Mouse (Mus musculus) layer of hippocampus, postnatal 25 days (tissue): ENCODE results near the gene Tns3. TPM values are rescaled to one million over a fixed set of nuclear protein-coding genes. Genes with fewer than 3 reads are reported as not detected.
"Not testable (repeated sequence)": the region's sequence is repeated elsewhere in the genome, so short reads cannot be mapped to it uniquely, and the experiment has no call there.

Source experiments
- DNase-seq, 2 experiments: peaks; one replicate each; pipeline ENCODE4 v3.0.0; 2022; ENCODE audit warnings: mixed read lengths in 2 of 2, low spot score in 1 of 2; ENCODE audit errors: extremely low spot score in 1 of 2
- total RNA-seq, 2 experiments: library from RNA; stranded (reverse); gene quantifications; 2 replicates each; pipeline ENCODE4 v1.2.3; 2021

The Tns3 gene
- total RNA-seq, 2 experiments from 2014 or later: 46.6 to 53.2 TPM

DNA sequence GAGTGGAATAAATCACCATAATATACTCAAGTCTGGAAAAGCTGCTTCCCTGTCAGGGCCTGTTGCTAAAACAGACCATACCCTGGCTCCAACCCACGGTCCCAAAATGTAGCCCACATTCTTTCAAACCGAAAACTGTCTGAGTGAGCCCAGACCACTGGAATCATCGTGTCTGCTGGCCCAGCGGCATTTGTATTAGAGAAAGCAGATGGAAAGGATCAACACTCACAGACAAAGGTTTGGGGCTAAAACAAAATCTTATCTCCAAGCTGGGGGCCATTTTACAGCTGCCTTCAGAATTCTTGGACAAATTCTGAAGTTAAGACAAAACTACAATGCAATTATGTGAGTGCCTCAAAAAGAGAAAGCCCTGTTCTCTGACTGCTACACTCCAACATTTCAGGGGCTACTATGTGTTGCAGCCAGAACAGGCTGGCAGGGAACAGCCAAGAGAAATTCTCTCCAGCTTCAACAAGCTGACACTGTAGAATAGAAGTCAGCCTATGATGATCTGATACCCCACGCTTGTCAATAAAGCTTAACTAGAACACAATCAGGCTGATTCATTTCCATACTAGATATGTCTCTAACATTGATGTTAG is 127.2 kb downstream of the Tns3 start:
- DNase-seq: no peak

GRCm38 (mm10) chr11:8534893-8535292 is 129.4 kb downstream of the Tns3 start:
- peak; percentile 53 to 84 for DNase-seq

DNA sequence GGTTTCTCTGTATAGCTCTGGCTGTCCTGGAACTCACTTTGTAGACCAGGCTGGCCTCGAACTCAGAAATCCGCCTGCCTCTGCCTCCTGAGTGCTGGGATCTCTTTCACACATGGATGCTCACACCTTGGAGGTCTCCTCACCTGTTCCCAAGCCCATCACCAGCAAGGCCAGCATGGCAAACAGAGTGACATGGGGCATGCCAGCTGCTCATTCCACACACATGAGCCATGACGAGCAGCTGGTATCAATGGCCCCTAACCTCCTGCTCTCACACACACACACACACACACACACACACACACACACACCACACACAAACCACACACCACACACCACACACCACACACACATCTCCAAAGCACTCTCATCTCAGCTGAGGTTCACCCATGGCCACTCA is 131.6 kb downstream of the Tns3 start:
- not testable (repeated sequence) for DNase-seq

- DNase-seq: no peak
Observed at GRCm38 (mm10) chr11:8532112-8532747, 132.1 kb downstream of the Tns3 start.

DNA sequence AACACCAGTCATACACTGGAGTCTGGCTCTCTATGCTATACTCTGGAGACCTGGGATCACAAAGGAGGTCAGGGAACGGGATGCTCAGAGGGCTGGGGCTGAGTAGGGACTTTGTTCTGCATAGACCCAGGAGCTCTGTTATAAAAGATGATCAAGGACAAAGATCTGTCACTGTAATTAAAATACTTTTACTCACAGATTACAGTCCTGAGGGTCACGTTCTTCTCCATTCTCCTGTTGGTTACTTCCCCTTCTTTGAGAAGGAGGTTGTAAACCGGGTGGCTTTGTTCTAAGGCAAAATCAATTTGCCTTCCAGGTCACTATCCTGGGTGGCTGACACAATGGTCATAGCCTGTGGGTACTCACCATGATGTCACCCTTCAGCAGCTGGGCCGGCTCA is 133.8 kb downstream of the Tns3 start:
- no peak for DNase-seq

GRCm38 (mm10) chr11:8530036-8530435 is 134.3 kb downstream of the Tns3 start:
- DNase-seq: no peak

DNA sequence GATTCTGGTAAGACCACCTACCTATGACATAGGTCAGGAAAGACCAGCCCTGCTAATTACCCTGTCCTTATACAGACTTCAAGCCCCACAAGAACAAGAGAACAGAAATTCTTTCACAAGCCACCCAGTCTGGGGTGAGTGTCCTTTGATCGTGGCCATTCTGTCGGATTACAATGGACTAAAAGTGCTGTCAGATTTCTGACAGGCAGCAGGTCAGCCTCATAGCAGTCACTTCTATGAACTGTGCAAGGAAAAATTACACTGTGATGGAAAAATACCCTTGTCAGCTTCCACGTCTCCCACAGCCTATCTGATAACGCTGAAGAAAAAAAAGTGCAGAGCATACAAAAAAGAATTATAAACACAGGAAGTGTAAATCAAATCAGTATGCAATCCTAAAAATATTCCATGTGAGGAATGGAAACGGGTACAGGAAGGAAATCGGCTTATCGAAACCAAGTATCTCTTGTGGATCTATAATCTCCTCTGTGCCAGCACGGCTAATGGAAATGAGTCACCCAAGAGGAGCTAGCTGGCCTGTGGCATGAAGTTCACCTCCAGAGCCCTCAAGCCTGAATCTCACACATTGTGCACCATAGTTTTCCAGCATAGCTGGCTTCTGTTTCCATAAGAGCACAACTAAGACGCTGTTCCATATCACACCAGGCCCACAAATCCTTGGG is 138.7 kb downstream of the Tns3 start:
- DNase-seq: no peak

DNA sequence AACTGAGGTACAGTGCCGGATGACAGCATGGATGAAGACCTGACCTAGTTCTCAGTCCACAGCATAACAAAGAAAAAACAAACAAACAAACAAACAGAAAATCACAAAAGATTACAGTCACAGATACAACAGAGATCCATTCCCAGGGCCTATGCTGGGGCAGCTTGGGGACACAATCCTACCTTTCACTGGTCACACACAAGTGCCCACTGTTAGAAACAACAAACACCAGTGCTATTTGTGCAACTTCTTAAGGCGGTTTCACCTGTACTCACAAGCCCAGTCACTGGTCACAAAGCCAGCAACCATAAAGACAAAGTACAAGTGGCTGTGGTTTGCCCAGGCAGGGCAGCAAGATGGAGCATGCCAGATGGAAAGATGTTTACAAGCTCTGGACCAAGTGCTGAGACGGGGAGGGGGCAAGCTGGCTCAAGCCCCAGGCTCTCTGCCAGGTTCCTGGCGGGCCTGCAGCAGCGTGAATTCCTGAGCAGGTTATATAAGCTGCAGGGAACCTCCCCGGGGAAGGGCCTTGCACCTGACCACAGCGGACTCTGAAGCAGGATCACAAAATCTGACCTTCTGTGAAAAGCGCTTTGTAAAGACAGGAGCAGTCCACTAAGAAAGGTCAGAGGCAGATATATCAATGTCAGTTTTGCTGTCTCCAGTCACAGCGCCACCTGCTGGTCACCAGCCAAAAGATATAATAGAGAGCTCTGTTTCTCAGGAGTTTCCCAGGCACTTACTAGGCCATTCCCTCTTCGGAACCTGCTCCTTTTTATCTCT is 140.8 kb downstream of the Tns3 start:
- DNase-seq: peak; percentile 68 to 88

GRCm38 (mm10) chr11:8513359-8514253 is 150.7 kb downstream of the Tns3 start:
- DNase-seq: peak in 1 of 2 experiments; percentile 27

- no peak for DNase-seq
Observed at GRCm38 (mm10) chr11:8510294-8510693, 154.0 kb downstream of the Tns3 start.

DNA sequence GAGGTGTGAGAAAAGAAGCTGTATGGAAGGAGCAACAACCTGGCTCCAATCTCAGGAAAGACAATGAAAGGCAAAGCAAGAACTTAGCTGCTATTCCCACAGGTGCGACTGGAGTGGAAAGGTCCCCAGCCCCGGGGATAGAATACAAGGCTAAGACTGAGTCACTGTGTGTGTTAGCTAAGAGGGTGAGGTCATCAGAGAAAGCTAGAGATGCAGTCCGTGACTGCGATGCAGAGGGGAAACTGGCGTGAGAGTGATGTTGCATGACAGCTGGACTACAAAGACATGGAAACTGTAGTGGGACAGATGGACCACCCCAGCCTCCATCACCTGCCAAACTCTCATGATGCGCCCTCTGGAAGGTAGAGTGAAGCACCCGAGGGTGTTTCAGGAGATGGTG is 154.7 kb downstream of the Tns3 start:
- DNase-seq: no peak

GRCm38 (mm10) chr11:8503735-8504134 is 160.6 kb downstream of the Tns3 start:
- no peak for DNase-seq

GRCm38 (mm10) chr11:8500855-8501254 is 163.5 kb downstream of the Tns3 start:
- DNase-seq: no peak

GRCm38 (mm10) chr11:8497136-8497535 is 167.2 kb downstream of the Tns3 start:
- DNase-seq: no peak

- no peak for DNase-seq
Observed at GRCm38 (mm10) chr11:8496686-8497085, 167.6 kb downstream of the Tns3 start.

DNA sequence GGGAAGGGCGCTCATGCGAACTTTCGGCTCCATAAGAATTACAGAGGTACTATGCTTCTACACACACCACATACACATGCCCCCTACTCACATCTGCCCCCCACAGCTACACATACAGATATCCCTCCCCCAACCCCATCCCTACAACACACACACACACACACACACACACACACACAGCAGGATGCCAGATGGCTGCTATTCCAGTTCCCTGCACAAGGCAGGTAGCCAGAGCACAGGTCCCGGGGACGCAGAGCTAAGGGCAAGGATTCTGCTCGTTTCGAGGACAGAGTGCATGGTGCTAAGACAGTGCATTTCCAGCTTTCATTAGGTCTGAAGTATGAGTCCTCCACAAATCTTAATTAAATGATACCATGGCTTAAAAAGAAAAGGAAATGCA is 168.5 kb downstream of the Tns3 start:
- DNase-seq: no peak

- no peak for DNase-seq
Observed at GRCm38 (mm10) chr11:8495036-8495435, 169.3 kb downstream of the Tns3 start.

DNA sequence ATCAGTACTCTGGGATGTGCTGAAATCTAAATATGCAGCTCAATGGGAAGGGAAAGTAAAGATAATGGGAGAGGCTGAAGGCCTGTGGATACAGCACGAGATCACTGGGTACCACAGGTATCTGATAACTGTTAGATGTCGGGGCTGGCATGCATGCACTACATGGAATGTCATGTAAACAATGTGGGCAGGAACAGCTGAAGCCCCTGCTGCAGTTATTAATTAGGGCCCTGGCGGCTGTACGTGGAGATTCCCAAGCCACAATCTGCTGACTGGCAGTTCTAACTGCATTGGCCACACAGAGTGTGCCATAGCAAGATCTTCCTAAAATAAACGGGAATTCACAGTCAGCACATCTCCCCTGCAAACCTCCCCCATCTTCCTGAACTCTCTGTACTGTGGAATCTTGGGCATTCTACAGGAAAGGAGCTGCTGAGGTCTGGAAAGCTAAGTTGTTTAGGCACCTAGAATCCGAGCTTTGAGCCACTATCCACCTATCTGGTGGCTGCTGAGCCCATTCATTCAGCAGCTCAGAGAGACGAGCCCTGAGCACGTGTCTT is 170.3 kb downstream of the Tns3 start:
- no peak for DNase-seq

- no peak for DNase-seq
Observed at GRCm38 (mm10) chr11:8492332-8492731, 172.0 kb downstream of the Tns3 start.

DNA sequence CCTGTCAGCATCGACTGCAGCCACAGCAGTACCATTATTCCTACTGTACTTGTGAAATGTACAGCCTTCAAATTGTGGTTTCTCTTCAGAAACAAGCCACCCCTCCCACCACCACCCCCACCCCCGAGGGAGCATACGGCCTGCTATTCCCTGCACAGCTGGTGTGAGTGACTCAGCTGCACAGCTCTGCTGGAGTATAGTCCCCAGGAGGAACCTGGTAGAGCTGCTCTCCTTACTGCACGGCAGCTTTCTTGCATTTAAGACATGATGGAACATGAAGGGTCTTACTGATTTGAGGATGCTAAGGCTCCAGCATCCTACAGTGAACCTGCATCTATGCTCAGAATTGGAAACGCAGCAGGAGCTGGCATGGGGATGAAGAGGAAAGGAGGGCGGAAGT is 176.1 kb downstream of the Tns3 start:
- no peak for DNase-seq
